Mouse (Mus musculus): ENCODE results near the gene Gal3st2.
"Not testable (repeated sequence)": the region's sequence is repeated elsewhere in the genome, so short reads cannot be mapped to it uniquely, and the experiment has no call there.

- not testable (repeated sequence) for TF ChIP-seq CTCF (IDR thresholded peaks at IDR 0.05; ENCODE audit: low read depth, low read length); POLR2A (IDR thresholded peaks at IDR 0.05; ENCODE audit: extremely low read depth, insufficient read depth, low read length)
Observed at GRCm38 (mm10) chr1:93897395-93897794, 36.3 kb downstream of the Gal3st2 start.

Measured in liver, adult 2 months (tissue).